Mouse (Mus musculus) intestine, embryonic 14.5 days (tissue): ENCODE measurements around the gene Dpy30. TPM values are rescaled to one million over a fixed set of nuclear protein-coding genes. Genes with fewer than 3 reads are reported as not detected.

Experiments
- polyA plus RNA-seq: library from polyadenylated mRNA; unstranded; fragments of >200 nt; fragmentation: Nextera tagmentation; extraction: Ambion mirVana; gene quantifications from 2 replicates; pipeline ENCODE4 v1.2.1, GENCODE M21; 2014

The Dpy30 gene
- polyA plus RNA-seq, 1 experiment from 2014 or later, result 242 TPM

Other genes starting within 250 kb of the Dpy30 start
- 86.7 and 92.9 TPM in 2 replicates for gene Memo1, start 28.4 kb downstream of the Dpy30 start, polyA plus RNA-seq
- gene Spast, start 15.0 kb upstream of the Dpy30 start, polyA plus RNA-seq, result 17.3 and 19.3 TPM in 2 replicates
- gene Slc30a6, start 71.7 kb upstream of the Dpy30 start, polyA plus RNA-seq, result 37.4 and 39.4 TPM in 2 replicates
- gene Nlrc4, start 135.2 kb upstream of the Dpy30 start, polyA plus RNA-seq, result 6.3 and 7.7 TPM in 2 replicates
- gene Yipf4, start 165.5 kb upstream of the Dpy30 start, polyA plus RNA-seq, result 60.1 and 63.8 TPM in 2 replicates
- 105 and 109 TPM in 2 replicates for gene Birc6, start 204.4 kb upstream of the Dpy30 start, polyA plus RNA-seq